14 mouse cellular contexts compared by ENCODE assay signal in the genomic region with DNA sequence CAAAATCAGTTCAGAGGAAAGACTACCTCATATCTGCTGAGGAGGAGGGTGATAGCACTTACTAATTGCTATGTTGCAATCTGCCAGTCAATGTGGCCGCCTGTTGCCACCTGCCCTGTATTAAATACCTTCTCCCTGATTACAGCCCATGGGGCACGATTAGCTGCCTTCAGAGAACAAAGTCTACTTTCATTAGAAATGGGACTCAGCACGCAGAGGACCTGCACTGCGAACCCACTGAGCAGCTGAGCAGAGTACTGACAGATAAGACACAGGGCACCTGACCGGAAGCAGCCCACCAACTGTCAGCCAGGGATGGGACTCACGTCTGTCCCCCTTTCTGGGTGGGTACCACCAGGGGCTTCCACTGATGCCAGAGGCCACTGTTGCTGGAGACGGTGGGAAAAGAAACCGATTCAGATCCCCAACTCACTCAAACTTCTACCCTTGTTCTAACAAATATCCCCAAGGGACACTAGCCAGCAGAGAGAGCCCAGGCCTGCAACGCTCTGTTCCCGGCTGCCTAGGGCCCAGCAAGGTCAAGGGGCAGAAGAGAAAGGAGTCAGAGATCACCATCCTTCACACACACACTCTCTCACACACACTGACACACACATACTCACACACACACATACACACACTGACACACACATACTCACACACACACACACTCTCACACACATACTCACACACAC. TPM values are rescaled to one million over a fixed set of nuclear protein-coding genes. Genes with fewer than 3 reads are reported as not detected.
A peak's percentile ranks its signal among the peaks of the same experiment; 100 is the strongest.
DNase-seq lines count a peak whose midpoint lies in the region; ATAC-seq and TF ChIP-seq lines count a peak whose summit lies in the region.
"Had no signal": no experiment of that assay in that cellular context is flagged by ENCODE, and none has a peak within 500 bp of the region (broad histone marks: within the 10 kb centered on the region; RNA-seq: fewer than 3 reads in every experiment).

No protein-coding gene starts in this region.

- no peaks in the 10 kb centered on the region for H3K27me3 ChIP-seq in hindbrain, embryonic 12.5 days
- H3K27me3 ChIP-seq in hindbrain, postnatal 0 days (ENCODE audit: insufficient read depth, low read length) = no peaks in the 10 kb centered on the region
- no peaks in the 10 kb centered on the region for H3K27me3 ChIP-seq in embryonic facial prominence, embryonic 15.5 days
- H3K27me3 ChIP-seq in stomach, embryonic 15.5 days (replicated peaks) = no peaks in the 10 kb centered on the region
- no peaks in the 10 kb centered on the region for H3K27me3 ChIP-seq in kidney, embryonic 16.5 days (ENCODE audit: insufficient read depth, low read length)
- no peaks in the 10 kb centered on the region for H3K27me3 ChIP-seq in kidney, embryonic 14.5 days (ENCODE audit: control insufficient read depth, insufficient read depth, low read length)
- H3K27me3 ChIP-seq: forebrain, embryonic 13.5 days; liver, embryonic 13.5 days; megakaryocyte, embryonic 14.5 days had no signal

- no peak for TF ChIP-seq CTCF in hindbrain, postnatal 0 days (IDR thresholded peaks at IDR 0.05; ENCODE audit: low read depth)

- no peak overlapping the region for H3K4me2 ChIP-seq in hindbrain, embryonic 12.5 days (replicated peaks)
- H3K4me2 ChIP-seq in hindbrain, postnatal 0 days (ENCODE audit: low read depth, low read length) = no peak overlapping the region
- H3K4me2 ChIP-seq in embryonic facial prominence, embryonic 15.5 days (replicated peaks) = no peak overlapping the region
- H3K4me2 ChIP-seq in stomach, embryonic 15.5 days = no peak overlapping the region
- no peak overlapping the region for H3K4me2 ChIP-seq in kidney, embryonic 16.5 days (replicated peaks; ENCODE audit: low read depth, low read length)
- no peak overlapping the region for H3K4me2 ChIP-seq in kidney, embryonic 14.5 days (replicated peaks; ENCODE audit: low read depth, low read length)
- H3K4me2 ChIP-seq: forebrain, embryonic 13.5 days; liver, embryonic 13.5 days had no signal

- no peak for DNase-seq in hindbrain, postnatal 0 days (ENCODE audit: low spot score)
- peak; percentile 78 for DNase-seq in adipocyte (ENCODE audit: low spot score)
- DNase-seq: cerebellum, postnatal 14 days; kidney, adult 11 months; liver, embryonic 13.5 days; spleen, adult 18-20 months had no signal

- H3K36me3 ChIP-seq in hindbrain, embryonic 12.5 days = peaks cover 65% of the 10 kb centered on the region
- peaks cover 11% of the 10 kb centered on the region; the same call in 1 of the 2 replicates for H3K36me3 ChIP-seq in hindbrain, postnatal 0 days (ENCODE audit: insufficient read depth, low read length)
- H3K36me3 ChIP-seq in embryonic facial prominence, embryonic 15.5 days = peaks cover 63% of the 10 kb centered on the region
- H3K36me3 ChIP-seq in stomach, embryonic 15.5 days = peaks cover 24% of the 10 kb centered on the region
- H3K36me3 ChIP-seq in kidney, embryonic 16.5 days (ENCODE audit: insufficient read depth, low read length) = peaks cover 39% of the 10 kb centered on the region
- peaks cover 68% of the 10 kb centered on the region for H3K36me3 ChIP-seq in kidney, embryonic 14.5 days (ENCODE audit: control insufficient read depth, insufficient read depth, low read length)

- H3K9me3 ChIP-seq in hindbrain, embryonic 12.5 days (replicated peaks) = no peaks in the 10 kb centered on the region
- H3K9me3 ChIP-seq in hindbrain, postnatal 0 days (ENCODE audit: low read length) = no peaks in the 10 kb centered on the region
- H3K9me3 ChIP-seq in embryonic facial prominence, embryonic 15.5 days (replicated peaks) = no peaks in the 10 kb centered on the region
- H3K9me3 ChIP-seq in stomach, embryonic 15.5 days = no peaks in the 10 kb centered on the region
- no peaks in the 10 kb centered on the region for H3K9me3 ChIP-seq in kidney, embryonic 16.5 days (ENCODE audit: low read length)
- H3K9me3 ChIP-seq in kidney, embryonic 14.5 days (ENCODE audit: control insufficient read depth, low read length) = no peaks in the 10 kb centered on the region
- H3K9me3 ChIP-seq: forebrain, embryonic 13.5 days; liver, embryonic 13.5 days; megakaryocyte, embryonic 14.5 days had no signal

- peak overlapping the region; percentile 13; the same call in 1 of the 2 replicates for H3K9ac ChIP-seq in hindbrain, embryonic 12.5 days
- H3K9ac ChIP-seq in hindbrain, postnatal 0 days (replicated peaks; ENCODE audit: low read length) = no peak overlapping the region
- H3K9ac ChIP-seq in embryonic facial prominence, embryonic 15.5 days = no peak overlapping the region
- H3K9ac ChIP-seq in stomach, embryonic 15.5 days = no peak overlapping the region
- H3K9ac ChIP-seq in kidney, embryonic 16.5 days (replicated peaks; ENCODE audit: low read length) = no peak overlapping the region
- H3K9ac ChIP-seq in kidney, embryonic 14.5 days (ENCODE audit: low read depth, low read length) = no peak overlapping the region; the same call in 1 of the 2 replicates
- H3K9ac ChIP-seq: forebrain, embryonic 13.5 days; liver, embryonic 13.5 days had no signal

- ATAC-seq in hindbrain, embryonic 12.5 days (ENCODE audit: low FRiP score) = no peak
- ATAC-seq in hindbrain, postnatal 0 days = no peak
- no peak for ATAC-seq in embryonic facial prominence, embryonic 15.5 days (ENCODE audit: insufficient number of reproducible peaks, low FRiP score, low TSS enrichment, low read depth)
- ATAC-seq in stomach, embryonic 15.5 days (ENCODE audit: insufficient read depth, low FRiP score, low read depth) = no peak; the same call in 1 of the 2 replicates
- no peak for ATAC-seq in kidney, embryonic 16.5 days (ENCODE audit: low FRiP score, low TSS enrichment)
- ATAC-seq in kidney, embryonic 14.5 days (ENCODE audit: low FRiP score, low TSS enrichment) = no peak
- ATAC-seq: forebrain, embryonic 13.5 days had no signal

- H3K27ac ChIP-seq in hindbrain, embryonic 12.5 days = no peak overlapping the region
- no peak overlapping the region for H3K27ac ChIP-seq in hindbrain, postnatal 0 days
- H3K27ac ChIP-seq in embryonic facial prominence, embryonic 15.5 days (replicated peaks) = peak overlapping the region; percentile 23; the same call in 1 of the 2 replicates
- H3K27ac ChIP-seq in stomach, embryonic 15.5 days = 0 out of 2 replicates have a peak overlapping the region, but pooled peaks have one; percentile 6
- no peak overlapping the region for H3K27ac ChIP-seq in kidney, embryonic 16.5 days (ENCODE audit: low read length)
- H3K27ac ChIP-seq in kidney, embryonic 14.5 days (ENCODE audit: low read depth, low read length) = no peak overlapping the region
- H3K27ac ChIP-seq: forebrain, embryonic 13.5 days; liver, embryonic 13.5 days had no signal

- no peaks in the 10 kb centered on the region; the same call in 1 of the 2 replicates for H3K4me1 ChIP-seq in hindbrain, embryonic 12.5 days
- no peaks in the 10 kb centered on the region for H3K4me1 ChIP-seq in hindbrain, postnatal 0 days (ENCODE audit: insufficient read depth, low read length)
- H3K4me1 ChIP-seq in embryonic facial prominence, embryonic 15.5 days = peaks cover 70% of the 10 kb centered on the region
- peaks cover 22% of the 10 kb centered on the region for H3K4me1 ChIP-seq in stomach, embryonic 15.5 days
- peaks cover 6% of the 10 kb centered on the region; the same call in 1 of the 2 replicates for H3K4me1 ChIP-seq in kidney, embryonic 16.5 days (ENCODE audit: insufficient read depth, low read length)
- H3K4me1 ChIP-seq in kidney, embryonic 14.5 days (ENCODE audit: control insufficient read depth, insufficient read depth, low read length) = peaks cover 7% of the 10 kb centered on the region; the same call in 1 of the 2 replicates
- H3K4me1 ChIP-seq: forebrain, embryonic 13.5 days had no signal

- WGBS in hindbrain, embryonic 12.5 days = 78% methylated on average over 10 of the region's 10 CpGs
- WGBS in hindbrain, postnatal 0 days = 81% methylated on average over 10 of the region's 10 CpGs
- 51% methylated on average over 10 of the region's 10 CpGs for WGBS in embryonic facial prominence, embryonic 15.5 days
- WGBS in stomach, embryonic 15.5 days = 65% methylated on average over 10 of the region's 10 CpGs
- WGBS in kidney, embryonic 16.5 days = 79% methylated on average over 10 of the region's 10 CpGs
- WGBS in kidney, embryonic 14.5 days = 81% methylated on average over 10 of the region's 10 CpGs

- no peak overlapping the region for H3K4me3 ChIP-seq in hindbrain, embryonic 12.5 days
- no peak overlapping the region for H3K4me3 ChIP-seq in hindbrain, postnatal 0 days (ENCODE audit: low read length)
- H3K4me3 ChIP-seq in embryonic facial prominence, embryonic 15.5 days (replicated peaks) = no peak overlapping the region
- H3K4me3 ChIP-seq in stomach, embryonic 15.5 days (replicated peaks) = no peak overlapping the region
- no peak overlapping the region for H3K4me3 ChIP-seq in kidney, embryonic 16.5 days (ENCODE audit: low read length)
- no peak overlapping the region for H3K4me3 ChIP-seq in kidney, embryonic 14.5 days (ENCODE audit: low read length)
- H3K4me3 ChIP-seq: forebrain, embryonic 13.5 days; liver, embryonic 13.5 days; megakaryocyte, embryonic 14.5 days had no signal

RNA-seq across cellular contexts. Expression of a gene that starts 14.7 kb away (rescaled TPM):
- polyA plus RNA-seq in hindbrain, embryonic 12.5 days (2016; fragmentation: Nextera tagmentation; extraction: Ambion mirVana) = 50.0 and 54.1 TPM in 2 replicates
- total RNA-seq in hindbrain, postnatal 0 days (2014; rRNA removed) = 30.7 and 43.3 TPM in 2 replicates
- polyA plus RNA-seq in hindbrain, postnatal 0 days (2015; fragmentation: Nextera tagmentation; extraction: Ambion mirVana) = 19.5 and 19.9 TPM in 2 replicates
- polyA plus RNA-seq in embryonic facial prominence, embryonic 15.5 days (2015; fragmentation: Nextera tagmentation; extraction: Ambion mirVana) = 56.0 and 64.0 TPM in 2 replicates
- polyA plus RNA-seq in stomach, embryonic 15.5 days (2015; fragmentation: Nextera tagmentation; extraction: Ambion mirVana) = 33.8 and 37.2 TPM in 2 replicates
- polyA plus RNA-seq in kidney, embryonic 16.5 days (2015; fragmentation: Nextera tagmentation; extraction: Ambion mirVana) = 45.7 and 49.8 TPM in 2 replicates
- polyA plus RNA-seq in kidney, embryonic 14.5 days (2014; fragmentation: Nextera tagmentation; extraction: Ambion mirVana) = 38.5 and 39.4 TPM in 2 replicates

RNA-seq across cellular contexts. Expression of a gene that starts 14.8 kb away (rescaled TPM):
- polyA plus RNA-seq in hindbrain, embryonic 12.5 days (2016; fragmentation: Nextera tagmentation; extraction: Ambion mirVana) = 3.9 and 4.1 TPM in 2 replicates
- total RNA-seq in hindbrain, postnatal 0 days (2014; rRNA removed) = 48.2 and 54.5 TPM in 2 replicates
- 27.2 and 28.0 TPM in 2 replicates for polyA plus RNA-seq in hindbrain, postnatal 0 days (2015; fragmentation: Nextera tagmentation; extraction: Ambion mirVana)
- polyA plus RNA-seq in embryonic facial prominence, embryonic 15.5 days (2015; fragmentation: Nextera tagmentation; extraction: Ambion mirVana) = 2.3 and 3.7 TPM in 2 replicates
- 0.58 and 1.1 TPM in 2 replicates for polyA plus RNA-seq in stomach, embryonic 15.5 days (2015; fragmentation: Nextera tagmentation; extraction: Ambion mirVana)
- polyA plus RNA-seq in kidney, embryonic 16.5 days (2015; fragmentation: Nextera tagmentation; extraction: Ambion mirVana) = 0.64 and 0.67 TPM in 2 replicates
- 0.54 and 0.92 TPM in 2 replicates for polyA plus RNA-seq in kidney, embryonic 14.5 days (2014; fragmentation: Nextera tagmentation; extraction: Ambion mirVana)
- total RNA-seq: hematopoietic stem cell, adult 5-6 weeks had no signal

RNA-seq across cellular contexts. Expression of a gene that starts 20.3 kb away (rescaled TPM):
- 77.2 and 83.8 TPM in 2 replicates for polyA plus RNA-seq in hindbrain, embryonic 12.5 days (2016; fragmentation: Nextera tagmentation; extraction: Ambion mirVana)
- 22.2 and 26.9 TPM in 2 replicates for total RNA-seq in hindbrain, postnatal 0 days (2014; rRNA removed)
- 78.7 and 85.4 TPM in 2 replicates for polyA plus RNA-seq in hindbrain, postnatal 0 days (2015; fragmentation: Nextera tagmentation; extraction: Ambion mirVana)
- 141 and 147 TPM in 2 replicates for polyA plus RNA-seq in embryonic facial prominence, embryonic 15.5 days (2015; fragmentation: Nextera tagmentation; extraction: Ambion mirVana)
- polyA plus RNA-seq in stomach, embryonic 15.5 days (2015; fragmentation: Nextera tagmentation; extraction: Ambion mirVana) = 98.2 and 104 TPM in 2 replicates
- 132 and 139 TPM in 2 replicates for polyA plus RNA-seq in kidney, embryonic 16.5 days (2015; fragmentation: Nextera tagmentation; extraction: Ambion mirVana)
- 102 and 106 TPM in 2 replicates for polyA plus RNA-seq in kidney, embryonic 14.5 days (2014; fragmentation: Nextera tagmentation; extraction: Ambion mirVana)

RNA-seq across cellular contexts. Expression of a gene that starts 20.3 kb away (rescaled TPM):
- 76.1 and 91.8 TPM in 2 replicates for polyA plus RNA-seq in hindbrain, embryonic 12.5 days (2016; fragmentation: Nextera tagmentation; extraction: Ambion mirVana)
- 45.9 and 61.1 TPM in 2 replicates for total RNA-seq in hindbrain, postnatal 0 days (2014; rRNA removed)
- polyA plus RNA-seq in hindbrain, postnatal 0 days (2015; fragmentation: Nextera tagmentation; extraction: Ambion mirVana) = 58.7 and 61.7 TPM in 2 replicates
- polyA plus RNA-seq in embryonic facial prominence, embryonic 15.5 days (2015; fragmentation: Nextera tagmentation; extraction: Ambion mirVana) = 81.3 and 83.1 TPM in 2 replicates
- polyA plus RNA-seq in stomach, embryonic 15.5 days (2015; fragmentation: Nextera tagmentation; extraction: Ambion mirVana) = 77.4 and 79.8 TPM in 2 replicates
- 109 TPM in 2 replicates for polyA plus RNA-seq in kidney, embryonic 16.5 days (2015; fragmentation: Nextera tagmentation; extraction: Ambion mirVana)
- 114 and 120 TPM in 2 replicates for polyA plus RNA-seq in kidney, embryonic 14.5 days (2014; fragmentation: Nextera tagmentation; extraction: Ambion mirVana)

RNA-seq across cellular contexts. Expression of a gene that starts 29.0 kb away (rescaled TPM):
- polyA plus RNA-seq in hindbrain, embryonic 12.5 days (2016; fragmentation: Nextera tagmentation; extraction: Ambion mirVana) = 2.9 and 3.1 TPM in 2 replicates
- 67.1 and 67.7 TPM in 2 replicates for total RNA-seq in hindbrain, postnatal 0 days (2014; rRNA removed)
- polyA plus RNA-seq in hindbrain, postnatal 0 days (2015; fragmentation: Nextera tagmentation; extraction: Ambion mirVana) = 20.2 and 23.9 TPM in 2 replicates
- polyA plus RNA-seq in embryonic facial prominence, embryonic 15.5 days (2015; fragmentation: Nextera tagmentation; extraction: Ambion mirVana) = 16.6 and 16.8 TPM in 2 replicates
- polyA plus RNA-seq in stomach, embryonic 15.5 days (2015; fragmentation: Nextera tagmentation; extraction: Ambion mirVana) = 4.5 and 5.7 TPM in 2 replicates
- polyA plus RNA-seq in kidney, embryonic 16.5 days (2015; fragmentation: Nextera tagmentation; extraction: Ambion mirVana) = 0.37 and 0.64 TPM in 2 replicates
- polyA plus RNA-seq in kidney, embryonic 14.5 days (2014; fragmentation: Nextera tagmentation; extraction: Ambion mirVana) = not detected in 2 replicates
- total RNA-seq: hematopoietic stem cell, adult 5-6 weeks had no signal

Comparison
In these comparisons a context has a peak if more than half of its experiments do, and no peak if none do; other contexts are left out.
1. H3K27ac ChIP-seq: peak in embryonic facial prominence, embryonic 15.5 days (single experiment) and stomach, embryonic 15.5 days (single experiment); none in hindbrain, embryonic 12.5 days (single experiment), hindbrain, postnatal 0 days (single experiment), kidney, embryonic 16.5 days (single experiment) and kidney, embryonic 14.5 days (single experiment).